Mouse (Mus musculus): ENCODE results near the gene Pcna. TPM values are rescaled to one million over a fixed set of nuclear protein-coding genes. Genes with fewer than 3 reads are reported as not detected.

The Pcna gene
- total RNA-seq, 1 experiment from 2014 or later, result 149 TPM

Other genes with a start within 250 kb of the Pcna start
- 193 and 210 TPM in 2 replicates for gene Rassf2, start 223.1 kb downstream of the Pcna start, total RNA-seq (2017)
- gene Slc23a2, start 108.2 kb downstream of the Pcna start, total RNA-seq (2017), result 16.5 and 19.6 TPM in 2 replicates
- gene Tmem230, start 5.5 kb downstream of the Pcna start, total RNA-seq (2017), result 20.5 and 36.1 TPM in 2 replicates
- gene Cds2, start 9.8 kb upstream of the Pcna start, total RNA-seq (2017), result 87.8 and 90.5 TPM in 2 replicates
- gene Prokr2, start 132.1 kb upstream of the Pcna start, total RNA-seq (2017), result not detected in 2 replicates

Data from neutrophil, adult 5-6 weeks (primary cell).